Mouse (Mus musculus) limb, embryonic 13.5 days (tissue): ENCODE data around the gene Gphn. TPM values are rescaled to one million over a fixed set of nuclear protein-coding genes. Genes with fewer than 3 reads are reported as not detected.
"Not testable (repeated sequence)": the region's sequence is repeated elsewhere in the genome, so short reads cannot be mapped to it uniquely, and the experiment has no call there.

Experiments used
- ATAC-seq: fragments of 200-750 bp; cut with Nextera tagmentation; 2 replicates; pipeline ENCODE4 v1.8.0; 2017; ENCODE audit warnings: low read depth, moderate number of reproducible peaks, moderate TSS enrichment; ENCODE audit not compliant: low FRiP score
- H3K27ac ChIP-seq: fragments of 300-500 bp; sonication (generic); 2 replicates; pipeline ENCODE4 v1.5.1; 2015; ENCODE audit warnings: inconsistent platforms, mild to moderate bottlenecking, moderate library complexity
- H3K27me3 ChIP-seq: fragments of 300-500 bp; sonication (generic); 2 replicates; pipeline ENCODE4 v1.6.1; 2015; ENCODE audit warnings: mild to moderate bottlenecking, inconsistent platforms
- H3K36me3 ChIP-seq: fragments of 300-500 bp; sonication (generic); 2 replicates; pipeline ENCODE4 v1.6.1; 2015; ENCODE audit warnings: inconsistent platforms, mild to moderate bottlenecking, moderate library complexity
- H3K4me1 ChIP-seq: fragments of 300-500 bp; sonication (generic); 2 replicates; pipeline ENCODE4 v1.6.1; 2015; ENCODE audit warnings: inconsistent platforms
- H3K4me2 ChIP-seq: fragments of 300-500 bp; sonication (generic); replicated peaks from 2 replicates; pipeline ENCODE4 v1.6.1; 2015; ENCODE audit warnings: inconsistent platforms, mild to moderate bottlenecking, moderate library complexity
- H3K4me3 ChIP-seq: fragments of 300-500 bp; sonication (generic); 2 replicates; pipeline ENCODE4 v1.5.1; 2015; ENCODE audit warnings: moderate library complexity, mild to moderate bottlenecking, inconsistent platforms
- H3K9ac ChIP-seq: fragments of 300-500 bp; sonication (generic); 2 replicates; pipeline ENCODE4 v1.6.1; 2015; ENCODE audit warnings: mild to moderate bottlenecking, inconsistent platforms
- H3K9me3 ChIP-seq: fragments of 300-500 bp; sonication (generic); 2 replicates; pipeline ENCODE4 v1.6.1; 2016; ENCODE audit warnings: inconsistent platforms
- WGBS: fragments of 180-500 bp; shearing (Covaris S2); methylation state at CpG from one replicate; pipeline ENCODE4 v1.1.7; 2015; 5-methylcytosine and 5-hydroxymethylcytosine counted together
- polyA plus RNA-seq: library from polyadenylated mRNA; unstranded; fragments of >200 nt; fragmentation: Nextera tagmentation; extraction: Ambion mirVana; gene quantifications from 2 replicates; pipeline ENCODE4 v1.2.1, GENCODE M21; 2015

Gphn gene
- polyA plus RNA-seq, 1 experiment from 2014 or later: 14.7 TPM

GRCm38 (mm10) chr12:78395297-78395696 is 169.1 kb downstream of the Gphn start:
- Histone ChIP-seq H3K36me3 (no peaks in the 10 kb centered on the region), H3K9me3 (no peaks in the 10 kb centered on the region), H3K4me2 (no peak overlapping the region), H3K4me1 (no peaks in the 10 kb centered on the region), H3K9ac (no peak overlapping the region), H3K27me3 (no peaks in the 10 kb centered on the region), H3K4me3 (no peak overlapping the region), H3K27ac (no peak overlapping the region)
- ATAC-seq: no peak
- WGBS: 97% methylated on average over 1 of the region's 1 CpGs

GRCm38 (mm10) chr12:78407518-78407917 is 181.3 kb downstream of the Gphn start:
- not testable (repeated sequence) for H3K36me3 ChIP-seq, H3K9ac ChIP-seq, H3K4me2 ChIP-seq, H3K4me1 ChIP-seq, H3K4me3 ChIP-seq, H3K27ac ChIP-seq, ATAC-seq, H3K9me3 ChIP-seq, H3K27me3 ChIP-seq
- 64% methylated on average over 7 of the region's 7 CpGs for WGBS

GRCm38 (mm10) chr12:78522176-78522575 is 296.0 kb downstream of the Gphn start:
- no peaks in the 10 kb centered on the region for H3K36me3 ChIP-seq
- no peak overlapping the region for H3K4me3 ChIP-seq
- no peak overlapping the region for H3K4me2 ChIP-seq
- H3K27ac ChIP-seq: no peak overlapping the region
- 41% methylated on average over 1 of the region's 1 CpGs for WGBS
- H3K9me3 ChIP-seq: no peaks in the 10 kb centered on the region
- H3K27me3 ChIP-seq: no peaks in the 10 kb centered on the region
- ATAC-seq: no peak
- no peak overlapping the region for H3K9ac ChIP-seq
- H3K4me1 ChIP-seq: no peaks in the 10 kb centered on the region

- H3K27ac ChIP-seq: no peak overlapping the region
- no peak overlapping the region for H3K9ac ChIP-seq
- H3K36me3 ChIP-seq: no peaks in the 10 kb centered on the region
- no peak for ATAC-seq
- H3K4me1 ChIP-seq: no peaks in the 10 kb centered on the region
- no peaks in the 10 kb centered on the region for H3K27me3 ChIP-seq
- WGBS: 62% methylated on average over 5 of the region's 5 CpGs
- H3K9me3 ChIP-seq: no peaks in the 10 kb centered on the region
- H3K4me3 ChIP-seq: no peak overlapping the region
- H3K4me2 ChIP-seq: no peak overlapping the region
These were observed 296.7 kb downstream of the Gphn start for GRCm38 (mm10) chr12:78522804-78523394.

- not testable (repeated sequence) for H3K36me3 ChIP-seq, H3K27ac ChIP-seq, ATAC-seq, H3K4me1 ChIP-seq, H3K9me3 ChIP-seq, H3K27me3 ChIP-seq, H3K9ac ChIP-seq, H3K4me2 ChIP-seq, H3K4me3 ChIP-seq
These were observed 311.4 kb downstream of the Gphn start for GRCm38 (mm10) chr12:78537590-78537989.

- Histone ChIP-seq H3K27me3 (no peaks in the 10 kb centered on the region), H3K27ac (no peak overlapping the region), H3K4me1 (no peaks in the 10 kb centered on the region), H3K36me3 (no peaks in the 10 kb centered on the region), H3K9ac (no peak overlapping the region), H3K4me2 (no peak overlapping the region), H3K4me3 (no peak overlapping the region), H3K9me3 (no peaks in the 10 kb centered on the region)
- WGBS: 92% methylated on average over 2 of the region's 2 CpGs
- no peak for ATAC-seq
These were observed 324.7 kb downstream of the Gphn start for GRCm38 (mm10) chr12:78550913-78551312.

- Histone ChIP-seq H3K4me2 (no peak overlapping the region), H3K27ac (no peak overlapping the region), H3K4me1 (no peaks in the 10 kb centered on the region), H3K9ac (no peak overlapping the region), H3K9me3 (no peaks in the 10 kb centered on the region), H3K27me3 (no peaks in the 10 kb centered on the region), H3K4me3 (no peak overlapping the region), H3K36me3 (no peaks in the 10 kb centered on the region)
- 63% methylated on average over 2 of the region's 2 CpGs for WGBS
- no peak for ATAC-seq
These were observed 405.6 kb downstream of the Gphn start for GRCm38 (mm10) chr12:78631816-78632215.

- H3K4me1 ChIP-seq: no peaks in the 10 kb centered on the region
- no peak overlapping the region for H3K9ac ChIP-seq
- H3K4me3 ChIP-seq: no peak overlapping the region
- H3K36me3 ChIP-seq: no peaks in the 10 kb centered on the region
- no peaks in the 10 kb centered on the region for H3K27me3 ChIP-seq
- H3K9me3 ChIP-seq: no peaks in the 10 kb centered on the region
- no peak for ATAC-seq
- WGBS: 13% methylated on average over 1 of the region's 1 CpGs
- no peak overlapping the region for H3K27ac ChIP-seq
- H3K4me2 ChIP-seq: no peak overlapping the region
These were observed 413.3 kb downstream of the Gphn start for GRCm38 (mm10) chr12:78639466-78639865.

GRCm38 (mm10) chr12:78640086-78640485 is 413.9 kb downstream of the Gphn start:
- no peak for ATAC-seq
- Histone ChIP-seq H3K4me2 (no peak overlapping the region), H3K4me3 (no peak overlapping the region), H3K27me3 (no peaks in the 10 kb centered on the region), H3K9me3 (no peaks in the 10 kb centered on the region), H3K4me1 (no peaks in the 10 kb centered on the region), H3K27ac (no peak overlapping the region), H3K36me3 (no peaks in the 10 kb centered on the region), H3K9ac (no peak overlapping the region)
- 58% methylated on average over 2 of the region's 2 CpGs for WGBS

- Histone ChIP-seq H3K9me3 (no peaks in the 10 kb centered on the region), H3K4me3 (no peak overlapping the region), H3K9ac (no peak overlapping the region), H3K27me3 (no peaks in the 10 kb centered on the region), H3K4me1 (no peaks in the 10 kb centered on the region), H3K4me2 (no peak overlapping the region), H3K27ac (no peak overlapping the region), H3K36me3 (no peaks in the 10 kb centered on the region)
- no peak for ATAC-seq
These were observed 415.0 kb downstream of the Gphn start for GRCm38 (mm10) chr12:78641220-78641619.

- no peaks in the 10 kb centered on the region for H3K36me3 ChIP-seq
- H3K4me1 ChIP-seq: no peaks in the 10 kb centered on the region
- no peak overlapping the region for H3K4me3 ChIP-seq
- no peaks in the 10 kb centered on the region for H3K9me3 ChIP-seq
- H3K9ac ChIP-seq: no peak overlapping the region
- H3K27me3 ChIP-seq: no peaks in the 10 kb centered on the region
- 78% methylated on average over 2 of the region's 2 CpGs for WGBS
- H3K4me2 ChIP-seq: no peak overlapping the region
- no peak for ATAC-seq
- H3K27ac ChIP-seq: no peak overlapping the region
These were observed 417.5 kb downstream of the Gphn start for GRCm38 (mm10) chr12:78643691-78644090.

GRCm38 (mm10) chr12:78645282-78645681 is 419.1 kb downstream of the Gphn start:
- H3K4me2 ChIP-seq: no peak overlapping the region
- H3K27ac ChIP-seq: no peak overlapping the region
- H3K4me3 ChIP-seq: no peak overlapping the region
- WGBS: 80% methylated on average over 1 of the region's 1 CpGs
- ATAC-seq: no peak
- H3K9ac ChIP-seq: no peak overlapping the region
- no peaks in the 10 kb centered on the region for H3K27me3 ChIP-seq
- no peaks in the 10 kb centered on the region for H3K9me3 ChIP-seq
- H3K36me3 ChIP-seq: no peaks in the 10 kb centered on the region
- H3K4me1 ChIP-seq: no peaks in the 10 kb centered on the region

GRCm38 (mm10) chr12:78659718-78660304 is 433.6 kb downstream of the Gphn start:
- H3K9me3 ChIP-seq: no peaks in the 10 kb centered on the region
- ATAC-seq: no peak
- H3K4me2 ChIP-seq: no peak overlapping the region
- no peak overlapping the region for H3K27ac ChIP-seq
- 59% methylated on average over 2 of the region's 2 CpGs for WGBS
- no peaks in the 10 kb centered on the region for H3K27me3 ChIP-seq
- H3K9ac ChIP-seq: no peak overlapping the region
- no peak overlapping the region for H3K4me3 ChIP-seq
- H3K36me3 ChIP-seq: no peaks in the 10 kb centered on the region
- no peaks in the 10 kb centered on the region for H3K4me1 ChIP-seq
